Mouse (Mus musculus) G1E (cell line): ENCODE measurements around the gene Xrcc3. TPM values are rescaled to one million over a fixed set of nuclear protein-coding genes. Genes with fewer than 3 reads are reported as not detected.

Source experiments
- ATAC-seq: 2 replicates; pipeline ENCODE4 v1.8.0; 2016; ENCODE audit warnings: mild to moderate bottlenecking; ENCODE audit not compliant: insufficient number of reproducible peaks, poor library complexity, low FRiP score, severe bottlenecking; ENCODE audit errors: extremely low read depth
- DNase-seq: peaks from one replicate; pipeline ENCODE4 v3.0.0; 2012; ENCODE audit warnings: low spot score
- H3K27me3 ChIP-seq: 2 replicates; pipeline ENCODE4 v1.6.1; 2012; ENCODE audit warnings: mild to moderate bottlenecking, low read length, inconsistent platforms; ENCODE audit not compliant: insufficient read depth
- H3K36me3 ChIP-seq: replicated peaks from 2 replicates; pipeline ENCODE3; 2012; ENCODE audit warnings: mild to moderate bottlenecking, inconsistent platforms
- H3K4me1 ChIP-seq: 2 replicates; pipeline ENCODE4 v1.6.1; 2012; ENCODE audit warnings: low read depth, low read length, inconsistent platforms, mixed read lengths; ENCODE audit not compliant: insufficient read depth
- H3K4me3 ChIP-seq: 2 replicates; pipeline ENCODE4 v1.5.1; 2012; ENCODE audit warnings: low read depth, mild to moderate bottlenecking, inconsistent platforms, low read length, moderate library complexity, mixed read lengths
- H3K9me3 ChIP-seq: replicated peaks from 2 replicates; pipeline ENCODE4 v1.6.1; 2012; ENCODE audit warnings: inconsistent platforms
- CTCF ChIP-seq: IDR thresholded peaks from 2 replicates; pipeline ENCODE4 v1.5.1; 2012; ENCODE audit warnings: low read depth, low read length, inconsistent platforms, mixed read lengths
- GATA1 ChIP-seq: IDR thresholded peaks from 2 replicates; pipeline ENCODE4 v1.6.1; 2012; ENCODE audit warnings: borderline replicate concordance, low read length, inconsistent platforms, mixed read lengths
- GATA2 ChIP-seq: IDR thresholded peaks from 2 replicates; pipeline ENCODE4 v1.6.1; 2012; ENCODE audit warnings: low read depth, low read length, inconsistent platforms, borderline replicate concordance
- POLR2AphosphoS5 ChIP-seq: IDR thresholded peaks from 2 replicates; pipeline ENCODE4 v1.6.1; 2012; ENCODE audit warnings: low read depth, low read length, inconsistent platforms; ENCODE audit not compliant: insufficient replicate concordance
- TAL1 ChIP-seq: conservative IDR thresholded peaks from 2 replicates; pipeline ENCODE4 v1.6.1; 2012; ENCODE audit warnings: low read depth, low read length, inconsistent platforms, mixed read lengths
- polyA plus RNA-seq: library from polyadenylated mRNA; stranded (reverse); fragments of >175 nt; gene quantifications from 2 replicates; pipeline ENCODE4 v1.2.3, GENCODE M21; 2012
- total RNA-seq, 2 experiments: library from RNA; stranded (forward) in 1 of 2; stranded (reverse) in 1 of 2; fragments of 200-1000 nt in 1 of 2; fragments of >200 nt in 1 of 2; fragmentation: Nextera tagmentation in 1 of 2; gene quantifications; 2 replicates each; pipeline ENCODE4 v1.2.3; 2014 to 2017

Gene Xrcc3
- total and polyA plus RNA-seq, 3 experiments: 10.8 to 21.7 (median 18.3) TPM

DNA sequence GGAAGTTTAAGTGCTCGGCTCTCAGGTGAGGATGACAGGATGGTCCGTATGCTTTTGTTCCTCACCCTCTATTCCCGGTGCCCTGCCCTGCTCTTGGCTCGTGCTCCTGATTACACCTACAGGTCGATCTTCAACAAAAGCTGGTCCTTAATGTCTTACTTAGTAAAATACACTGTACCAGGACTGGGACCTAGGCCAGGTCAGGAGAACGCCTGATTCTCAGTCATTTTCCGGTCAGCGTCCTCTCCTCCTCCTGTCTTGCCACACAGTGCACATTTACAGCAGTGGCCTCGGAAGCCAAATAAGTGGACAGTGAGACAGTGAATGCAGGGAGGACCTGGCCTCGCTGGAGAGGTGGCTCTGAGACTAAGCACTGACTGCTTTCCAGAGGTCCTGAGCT is 43.0 kb downstream of the Xrcc3 start:
- H3K36me3 ChIP-seq: peaks cover 82% of the 10 kb centered on the region
- no peak for DNase-seq
- no peak for ATAC-seq

DNA sequence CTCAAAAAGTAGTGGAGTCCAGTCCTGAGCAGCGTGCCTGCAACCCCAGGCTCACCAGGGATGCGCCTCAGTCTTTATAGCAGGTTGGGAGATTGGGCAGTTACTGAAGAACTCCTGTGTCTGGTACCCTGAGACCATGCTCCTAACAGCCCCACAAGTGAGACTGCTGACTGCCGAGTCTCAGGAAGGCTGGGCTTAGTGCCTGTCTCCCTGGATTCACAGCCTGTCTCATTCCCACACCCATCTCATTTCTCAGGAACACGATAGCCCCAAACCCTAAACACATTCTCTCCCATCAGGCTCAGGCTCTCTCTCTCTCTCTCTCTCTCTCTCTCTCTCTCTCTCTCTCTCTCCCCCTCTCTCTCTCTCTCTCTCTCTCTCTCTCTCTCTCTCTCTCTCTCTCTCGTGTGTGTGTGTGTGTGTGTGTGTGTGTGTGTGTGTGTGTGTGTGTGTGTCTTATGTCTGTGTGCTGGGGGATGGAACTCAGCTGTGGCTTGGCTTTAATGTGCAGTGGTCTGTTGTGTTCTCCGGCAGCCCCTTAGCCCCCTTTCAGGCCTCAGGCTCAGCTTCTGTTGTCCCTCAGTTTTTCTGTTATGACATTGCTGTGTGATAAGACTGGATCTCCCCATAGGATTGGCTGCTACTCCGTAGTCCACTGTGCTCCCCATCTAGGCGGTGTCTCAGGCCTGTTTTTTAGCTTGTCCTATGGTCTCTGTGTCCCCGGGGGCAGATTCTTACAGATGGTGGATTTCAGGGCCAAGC is 43.7 kb downstream of the Xrcc3 start:
- ATAC-seq (no peak), DNase-seq (no peak)
- Histone ChIP-seq H3K4me1 (peaks cover 46% of the 10 kb centered on the region), H3K4me3 (no peak overlapping the region), H3K9me3 (no peaks in the 10 kb centered on the region), H3K36me3 (peaks cover 79% of the 10 kb centered on the region), H3K27me3 (no peaks in the 10 kb centered on the region)
- TF ChIP-seq CTCF: no peak
- TF ChIP-seq TAL1: no peak
- no peak for TF ChIP-seq POLR2AphosphoS5

More for the DNA sequence above, 43.0 kb downstream of the Xrcc3 start:
- no peaks in the 10 kb centered on the region for H3K9me3 ChIP-seq
- H3K27me3 ChIP-seq: no peaks in the 10 kb centered on the region
- no peak overlapping the region for H3K4me3 ChIP-seq
- peaks cover 44% of the 10 kb centered on the region for H3K4me1 ChIP-seq
- TF ChIP-seq TAL1: no peak
- no peak for TF ChIP-seq GATA1
- no peak for TF ChIP-seq GATA2
- no peak for TF ChIP-seq POLR2AphosphoS5
- no peak for TF ChIP-seq CTCF

- TF ChIP-seq POLR2AphosphoS5: no peak
- TF ChIP-seq CTCF: no peak
- TF ChIP-seq GATA2: no peak
- TF ChIP-seq TAL1: no peak
- TF ChIP-seq GATA1: no peak
- no peaks in the 10 kb centered on the region for H3K27me3 ChIP-seq
- no peaks in the 10 kb centered on the region for H3K9me3 ChIP-seq
- H3K4me1 ChIP-seq: peaks cover 46% of the 10 kb centered on the region
- no peak overlapping the region for H3K4me3 ChIP-seq
- peaks cover 76% of the 10 kb centered on the region for H3K36me3 ChIP-seq
- ATAC-seq (no peak), DNase-seq (no peak)
Measured at GRCm38 (mm10) chr12:111769306-111769705, 44.4 kb downstream of the Xrcc3 start.

GRCm38 (mm10) chr12:111768322-111768928 is 45.2 kb downstream of the Xrcc3 start:
- no peak overlapping the region for H3K4me3 ChIP-seq
- H3K9me3 ChIP-seq: no peaks in the 10 kb centered on the region
- TF ChIP-seq POLR2AphosphoS5 (no peak), GATA1 (no peak), GATA2 (no peak), TAL1 (no peak), CTCF (no peak)
- ATAC-seq (no peak), DNase-seq (no peak)
- H3K36me3 ChIP-seq: peaks cover 75% of the 10 kb centered on the region
- H3K27me3 ChIP-seq: no peaks in the 10 kb centered on the region
- peaks cover 52% of the 10 kb centered on the region for H3K4me1 ChIP-seq

- Histone ChIP-seq H3K36me3 (peaks cover 76% of the 10 kb centered on the region), H3K27me3 (no peaks in the 10 kb centered on the region), H3K4me1 (peaks cover 69% of the 10 kb centered on the region), H3K4me3 (no peak overlapping the region), H3K9me3 (no peaks in the 10 kb centered on the region)
- DNase-seq: no peak
- no peak for ATAC-seq
- TF ChIP-seq GATA1: no peak
- TF ChIP-seq POLR2AphosphoS5: no peak
- no peak for TF ChIP-seq GATA2
- no peak for TF ChIP-seq CTCF
- no peak for TF ChIP-seq TAL1
Measured at GRCm38 (mm10) chr12:111766313-111767236, 47.1 kb downstream of the Xrcc3 start.
